Mouse (Mus musculus): Measurements from ENCODE around the gene Atp5s. TPM values are rescaled to one million over a fixed set of nuclear protein-coding genes. Genes with fewer than 3 reads are reported as not detected.

Gene Atp5s
- polyA plus RNA-seq, 1 experiment, result 93.4 TPM

GRCm38 (mm10) chr12:69683537-69683936 is 41.2 kb upstream of the Atp5s start:
- no peak overlapping the region for H3K27ac ChIP-seq (ENCODE audit: control insufficient read depth, insufficient read depth, low read depth, low read length)
- no peak overlapping the region for H3K4me3 ChIP-seq (ENCODE audit: control insufficient read depth, low read depth, low read length)
- H3K36me3 ChIP-seq (ENCODE audit: control insufficient read depth, insufficient read depth, low read length), result no peaks in the 10 kb centered on the region
- H3K27me3 ChIP-seq (ENCODE audit: control insufficient read depth, insufficient read depth, low read length), result no peaks in the 10 kb centered on the region
- peaks cover 13% of the 10 kb centered on the region for H3K4me1 ChIP-seq (ENCODE audit: control insufficient read depth, insufficient read depth, low read length)
- TF ChIP-seq CTCF (IDR thresholded peaks at IDR 0.05; ENCODE audit: control insufficient read depth, insufficient read depth, insufficient replicate concordance, low read depth, low read length) (no peak), POLR2A (IDR thresholded peaks at IDR 0.05; ENCODE audit: control insufficient read depth, low read depth, low read length) (0 out of 2 replicates have a peak, but pooled peaks have one; percentile 28)

- Histone ChIP-seq H3K4me3 (ENCODE audit: control insufficient read depth, low read depth, low read length) (no peak overlapping the region), H3K27me3 (ENCODE audit: control insufficient read depth, insufficient read depth, low read length) (no peaks in the 10 kb centered on the region), H3K36me3 (ENCODE audit: control insufficient read depth, insufficient read depth, low read length) (no peaks in the 10 kb centered on the region), H3K27ac (ENCODE audit: control insufficient read depth, insufficient read depth, low read depth, low read length) (no peak overlapping the region), H3K4me1 (ENCODE audit: control insufficient read depth, insufficient read depth, low read length) (peaks cover under 1% of the 10 kb centered on the region; the same call in 1 of the 2 replicates)
- TF ChIP-seq POLR2A (IDR thresholded peaks at IDR 0.05; ENCODE audit: control insufficient read depth, low read depth, low read length) (no peak), CTCF (IDR thresholded peaks at IDR 0.05; ENCODE audit: control insufficient read depth, insufficient read depth, insufficient replicate concordance, low read depth, low read length) (no peak)
Observed at GRCm38 (mm10) chr12:69688368-69688767, 36.4 kb upstream of the Atp5s start.

- TF ChIP-seq POLR2A (IDR thresholded peaks at IDR 0.05; ENCODE audit: control insufficient read depth, low read depth, low read length), result no peak
- TF ChIP-seq CTCF (IDR thresholded peaks at IDR 0.05; ENCODE audit: control insufficient read depth, insufficient read depth, insufficient replicate concordance, low read depth, low read length), result no peak
- no peak overlapping the region for H3K27ac ChIP-seq (ENCODE audit: control insufficient read depth, insufficient read depth, low read depth, low read length)
- no peaks in the 10 kb centered on the region for H3K27me3 ChIP-seq (ENCODE audit: control insufficient read depth, insufficient read depth, low read length)
- peaks cover 3% of the 10 kb centered on the region; the same call in 1 of the 2 replicates for H3K4me1 ChIP-seq (ENCODE audit: control insufficient read depth, insufficient read depth, low read length)
- no peak overlapping the region for H3K4me3 ChIP-seq (ENCODE audit: control insufficient read depth, low read depth, low read length)
- no peaks in the 10 kb centered on the region for H3K36me3 ChIP-seq (ENCODE audit: control insufficient read depth, insufficient read depth, low read length)
Observed at GRCm38 (mm10) chr12:69689094-69689493, 35.7 kb upstream of the Atp5s start.

- Histone ChIP-seq H3K4me1 (ENCODE audit: control insufficient read depth, insufficient read depth, low read length) (peaks cover 3% of the 10 kb centered on the region; the same call in 1 of the 2 replicates), H3K27me3 (ENCODE audit: control insufficient read depth, insufficient read depth, low read length) (no peaks in the 10 kb centered on the region), H3K4me3 (ENCODE audit: control insufficient read depth, low read depth, low read length) (no peak overlapping the region), H3K27ac (ENCODE audit: control insufficient read depth, insufficient read depth, low read depth, low read length) (no peak overlapping the region), H3K36me3 (ENCODE audit: control insufficient read depth, insufficient read depth, low read length) (no peaks in the 10 kb centered on the region)
- TF ChIP-seq POLR2A (IDR thresholded peaks at IDR 0.05; ENCODE audit: control insufficient read depth, low read depth, low read length) (no peak), CTCF (IDR thresholded peaks at IDR 0.05; ENCODE audit: control insufficient read depth, insufficient read depth, insufficient replicate concordance, low read depth, low read length) (no peak)
Observed at GRCm38 (mm10) chr12:69690714-69691113, 34.0 kb upstream of the Atp5s start.

- Histone ChIP-seq H3K27ac (ENCODE audit: control insufficient read depth, insufficient read depth, low read depth, low read length) (no peak overlapping the region), H3K4me1 (ENCODE audit: control insufficient read depth, insufficient read depth, low read length) (peaks cover 3% of the 10 kb centered on the region; the same call in 1 of the 2 replicates), H3K27me3 (ENCODE audit: control insufficient read depth, insufficient read depth, low read length) (no peaks in the 10 kb centered on the region), H3K4me3 (ENCODE audit: control insufficient read depth, low read depth, low read length) (no peak overlapping the region), H3K36me3 (ENCODE audit: control insufficient read depth, insufficient read depth, low read length) (no peaks in the 10 kb centered on the region)
- TF ChIP-seq POLR2A (IDR thresholded peaks at IDR 0.05; ENCODE audit: control insufficient read depth, low read depth, low read length) (no peak), CTCF (IDR thresholded peaks at IDR 0.05; ENCODE audit: control insufficient read depth, insufficient read depth, insufficient replicate concordance, low read depth, low read length) (no peak)
Observed at GRCm38 (mm10) chr12:69693471-69693870, 31.3 kb upstream of the Atp5s start.

GRCm38 (mm10) chr12:69696746-69697145 is 28.0 kb upstream of the Atp5s start:
- H3K36me3 ChIP-seq (ENCODE audit: control insufficient read depth, insufficient read depth, low read length), result no peaks in the 10 kb centered on the region
- peaks cover 3% of the 10 kb centered on the region; the same call in 1 of the 2 replicates for H3K4me1 ChIP-seq (ENCODE audit: control insufficient read depth, insufficient read depth, low read length)
- no peak overlapping the region for H3K4me3 ChIP-seq (ENCODE audit: control insufficient read depth, low read depth, low read length)
- H3K27ac ChIP-seq (ENCODE audit: control insufficient read depth, insufficient read depth, low read depth, low read length), result no peak overlapping the region
- no peaks in the 10 kb centered on the region for H3K27me3 ChIP-seq (ENCODE audit: control insufficient read depth, insufficient read depth, low read length)
- TF ChIP-seq CTCF (IDR thresholded peaks at IDR 0.05; ENCODE audit: control insufficient read depth, insufficient read depth, insufficient replicate concordance, low read depth, low read length) (no peak), POLR2A (IDR thresholded peaks at IDR 0.05; ENCODE audit: control insufficient read depth, low read depth, low read length) (no peak)

- TF ChIP-seq CTCF (IDR thresholded peaks at IDR 0.05; ENCODE audit: control insufficient read depth, insufficient read depth, insufficient replicate concordance, low read depth, low read length), result no peak
- TF ChIP-seq POLR2A (IDR thresholded peaks at IDR 0.05; ENCODE audit: control insufficient read depth, low read depth, low read length), result no peak
- H3K36me3 ChIP-seq (ENCODE audit: control insufficient read depth, insufficient read depth, low read length), result no peaks in the 10 kb centered on the region
- peaks cover 3% of the 10 kb centered on the region; the same call in 1 of the 2 replicates for H3K4me1 ChIP-seq (ENCODE audit: control insufficient read depth, insufficient read depth, low read length)
Observed at GRCm38 (mm10) chr12:69698352-69698751, 26.4 kb upstream of the Atp5s start.

More at GRCm38 (mm10) chr12:69698352-69698751, 26.4 kb upstream of the Atp5s start:
- no peak overlapping the region for H3K27ac ChIP-seq (ENCODE audit: control insufficient read depth, insufficient read depth, low read depth, low read length)
- H3K27me3 ChIP-seq (ENCODE audit: control insufficient read depth, insufficient read depth, low read length), result no peaks in the 10 kb centered on the region
- H3K4me3 ChIP-seq (ENCODE audit: control insufficient read depth, low read depth, low read length), result no peak overlapping the region
